Mouse (Mus musculus) naive thymus-derived CD4-positive, alpha-beta T cell, adult 5 months (primary cell): ENCODE measurements around the gene Kncn. TPM values are rescaled to one million over a fixed set of nuclear protein-coding genes. Genes with fewer than 3 reads are reported as not detected.

ENCODE experiments used
- polyA plus RNA-seq: library from polyadenylated mRNA; unstranded; fragments of 100-300 nt; shearing (Covaris generic); gene quantifications from one replicate; pipeline ENCODE4 v1.2.1, GENCODE M21; 2017

Kncn gene
- polyA plus RNA-seq = 0.17 TPM

DNA sequence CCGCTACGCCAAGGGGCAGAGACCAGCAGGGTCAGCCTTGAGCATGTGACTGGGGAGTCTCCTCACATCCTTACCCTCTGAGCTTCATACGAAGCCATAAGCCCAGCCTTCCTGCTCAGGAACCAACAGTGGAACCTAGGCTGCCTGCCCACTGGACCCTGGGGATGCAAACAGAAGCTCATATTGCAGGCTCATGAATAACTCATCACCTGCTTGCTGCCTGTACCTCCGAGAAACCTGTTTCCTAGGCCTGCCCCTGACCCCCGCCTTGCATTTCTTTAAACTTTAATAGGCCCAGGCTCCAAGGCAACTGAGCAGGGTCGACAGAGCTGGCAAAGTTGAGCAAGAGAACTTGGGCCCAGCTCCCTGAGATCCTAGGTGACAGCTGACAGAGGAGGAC lies at the start of gene Kncn:
Kncn (plus strand) TSS at position 379 of the 400 bp plus-strand sequence.

DNA sequence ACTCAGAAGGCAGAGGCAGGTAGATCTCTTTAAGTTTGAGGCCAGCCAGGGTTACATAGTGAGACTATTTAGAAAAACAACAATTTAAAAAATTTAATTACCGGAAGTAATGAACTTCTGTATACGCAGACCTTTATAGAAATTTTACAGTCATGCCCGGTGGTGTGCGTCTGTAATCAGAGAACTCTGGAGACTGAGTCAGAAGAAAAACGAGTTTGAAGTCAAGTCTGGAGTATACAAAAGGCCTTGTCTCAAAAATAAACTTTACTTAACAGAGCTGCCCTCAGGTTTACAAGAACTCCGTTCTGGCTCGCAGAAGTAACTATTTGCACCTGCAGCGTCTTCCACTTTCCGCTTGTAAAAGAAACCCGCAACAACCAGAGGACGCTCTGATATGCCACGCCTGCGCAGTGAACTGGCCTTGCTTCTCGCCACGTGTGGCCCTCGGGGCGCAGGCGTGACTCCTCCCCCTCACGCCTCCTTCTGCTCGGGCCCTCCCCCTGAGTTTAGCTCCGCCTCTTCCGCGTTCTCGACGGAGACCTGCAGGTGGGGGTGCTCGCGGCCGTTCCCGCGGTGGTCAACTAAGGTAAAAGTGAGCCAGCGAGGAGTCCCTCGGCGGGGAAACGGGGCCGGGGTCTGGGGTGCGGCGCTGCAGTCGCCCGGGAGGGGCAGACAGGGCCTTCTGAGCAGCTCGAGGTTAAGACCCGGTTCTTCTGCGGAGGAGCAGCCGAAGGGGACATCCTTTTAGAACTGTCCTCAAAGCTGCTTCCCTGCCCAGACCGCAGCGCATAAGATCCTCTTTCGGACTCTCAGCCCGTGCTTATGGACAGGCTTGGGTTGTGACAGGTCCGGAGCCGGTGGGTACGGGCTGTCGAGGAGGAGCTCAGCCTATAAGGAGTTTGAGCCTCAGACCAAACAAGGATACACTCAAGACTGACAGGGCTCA lies 45.2 kb upstream of the Kncn start, which contains the start of gene Mknk1:
Mknk1 (plus strand) TSS at position 503 of the 946 bp plus-strand sequence.

DNA sequence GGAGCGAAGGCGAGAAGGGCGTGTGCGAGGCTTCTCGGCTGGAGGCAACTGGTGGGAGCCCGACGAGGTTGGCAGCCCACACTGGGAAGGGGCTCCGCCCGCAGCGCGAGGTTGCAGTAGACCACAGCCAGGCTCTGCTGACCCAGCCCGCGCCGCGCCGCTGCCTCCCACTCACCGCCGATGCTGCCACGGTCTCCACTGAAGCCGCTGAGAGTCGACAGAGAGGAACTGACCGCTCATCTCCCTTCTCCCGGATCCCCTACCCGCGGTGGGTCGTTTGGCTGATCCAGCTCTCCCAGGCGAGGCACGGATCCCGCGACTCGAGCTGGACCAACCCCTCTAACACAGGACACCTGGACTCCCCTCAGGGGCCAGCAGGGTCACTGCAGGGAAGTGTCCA lies 6.4 kb downstream of the Kncn start, which contains the start of gene 6430628N08Rik:
6430628N08Rik (plus strand) TSS at position 113 of the 400 bp plus-strand sequence.

Other genes with a start within 250 kb of the Kncn start
- not detected for gene Cyp4b1, start 236.7 kb upstream of the Kncn start, polyA plus RNA-seq
- 39.3 TPM for gene Efcab14, start 146.7 kb upstream of the Kncn start, polyA plus RNA-seq
- gene Tex38, start 103.4 kb upstream of the Kncn start, polyA plus RNA-seq = not detected
- 29.0 TPM for gene Atpaf1, start 99.6 kb upstream of the Kncn start, polyA plus RNA-seq
- 28.0 TPM for gene Mob3c, start 56.3 kb upstream of the Kncn start, polyA plus RNA-seq
- gene Mknk1, start 45.2 kb upstream of the Kncn start, polyA plus RNA-seq = 54.4 TPM
- gene 6430628N08Rik, start 6.3 kb downstream of the Kncn start, polyA plus RNA-seq = not detected
- gene Dmbx1, start 55.5 kb downstream of the Kncn start, polyA plus RNA-seq = not detected
- 192 TPM for gene Faah, start 133.5 kb downstream of the Kncn start, polyA plus RNA-seq
- gene Nsun4, start 169.5 kb downstream of the Kncn start, polyA plus RNA-seq = 53.4 TPM
- 472 TPM for gene Uqcrh, start 190.7 kb downstream of the Kncn start, polyA plus RNA-seq
- gene Lrrc41, start 190.9 kb downstream of the Kncn start, polyA plus RNA-seq = 42.7 TPM
- gene Rad54l, start 239.3 kb downstream of the Kncn start, polyA plus RNA-seq = 0.97 TPM
- gene Pomgnt1, start 239.4 kb downstream of the Kncn start, polyA plus RNA-seq = 22.9 TPM